Mouse (Mus musculus): ENCODE data around the gene Rrp1.
"Not testable (repeated sequence)": the region's sequence is repeated elsewhere in the genome, so short reads cannot be mapped to it uniquely, and the experiment has no call there.

Rrp1 gene

GRCm38 (mm10) chr10:78425181-78426041 is 12.6 kb upstream of the Rrp1 start, which contains the start of gene Cstb:
Gene Cstb (plus strand): TSS chr10:78425669.
- peak; percentile 82 for DNase-seq (ENCODE audit: low read depth)

GRCm38 (mm10) chr10:78422614-78423013 is 9.8 kb upstream of the Rrp1 start:
- DNase-seq (ENCODE audit: low read depth) = no peak

GRCm38 (mm10) chr10:78420929-78421328 is 8.1 kb upstream of the Rrp1 start:
- DNase-seq (ENCODE audit: low read depth) = no peak

GRCm38 (mm10) chr10:78418791-78419190 is 5.9 kb upstream of the Rrp1 start:
- DNase-seq (ENCODE audit: low read depth) = no peak

DNA sequence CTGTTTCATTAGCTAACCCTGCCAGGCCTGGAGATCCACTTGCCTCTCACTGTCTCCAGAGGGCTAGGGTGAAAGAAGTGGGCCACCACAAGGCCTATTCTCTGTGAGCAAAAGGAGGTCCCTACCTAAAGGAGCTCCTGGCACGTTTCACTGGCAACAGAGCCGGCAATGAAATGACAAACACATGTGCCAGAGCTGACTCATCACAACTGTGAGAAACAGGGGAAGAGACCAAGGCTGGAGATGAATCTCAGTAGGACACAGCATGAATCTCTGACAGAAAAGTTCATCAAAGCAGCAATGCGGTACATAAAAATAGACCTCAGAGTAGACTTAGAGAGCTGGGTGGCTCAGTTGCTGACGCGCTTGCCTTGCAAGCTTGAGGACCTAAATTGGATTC is 5.0 kb upstream of the Rrp1 start:
- no peak for DNase-seq (ENCODE audit: low read depth)

- not testable (repeated sequence) for DNase-seq (ENCODE audit: low read depth)
Observed at GRCm38 (mm10) chr10:78414936-78415335, 2.1 kb upstream of the Rrp1 start.

DNA sequence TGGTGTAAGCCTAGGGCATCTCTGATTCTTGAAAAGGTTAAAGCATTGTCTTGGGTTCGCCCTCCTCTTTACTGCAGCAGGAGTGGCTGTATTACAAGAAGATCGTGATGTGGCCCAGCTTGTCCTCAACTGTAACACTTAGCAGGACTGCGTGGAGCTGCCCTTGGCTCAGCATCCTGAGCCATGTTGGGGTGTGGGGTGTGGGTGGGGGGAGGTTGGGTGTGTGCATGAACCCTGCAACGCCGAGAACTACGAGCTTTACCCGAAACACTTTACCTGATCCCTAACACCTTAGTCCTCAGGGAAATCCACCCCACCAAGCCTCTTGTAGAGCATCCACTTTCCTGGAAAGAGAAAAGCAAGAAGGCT is 293 bp upstream of the Rrp1 start:
- no peak for DNase-seq (ENCODE audit: low read depth)

GRCm38 (mm10) chr10:78411851-78412250 is 992 bp downstream of the Rrp1 start:
- no peak for DNase-seq (ENCODE audit: low read depth)

- DNase-seq (ENCODE audit: low read depth) = no peak
Observed at GRCm38 (mm10) chr10:78409035-78409788, 3.6 kb downstream of the Rrp1 start.

DNA sequence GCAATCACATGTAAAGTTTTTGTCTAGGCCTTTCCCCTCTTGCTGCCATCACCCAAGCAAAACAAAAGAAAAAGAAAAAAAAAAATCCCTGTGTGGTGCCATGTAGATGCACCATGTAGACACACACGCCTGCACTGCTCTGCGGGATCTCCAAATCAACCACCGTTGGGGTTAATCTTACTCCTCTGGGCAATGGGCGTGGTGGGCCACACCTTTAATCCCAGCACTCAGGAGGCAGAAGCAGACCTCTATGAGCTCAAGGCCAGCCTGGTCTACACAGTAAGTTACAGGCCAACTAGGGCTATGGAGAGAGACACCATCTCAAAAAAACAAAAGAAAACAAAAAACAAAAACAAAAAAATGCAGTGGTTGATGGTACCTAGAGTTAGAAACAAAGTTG is 5.7 kb downstream of the Rrp1 start:
- no peak for DNase-seq (ENCODE audit: low read depth)

DNA sequence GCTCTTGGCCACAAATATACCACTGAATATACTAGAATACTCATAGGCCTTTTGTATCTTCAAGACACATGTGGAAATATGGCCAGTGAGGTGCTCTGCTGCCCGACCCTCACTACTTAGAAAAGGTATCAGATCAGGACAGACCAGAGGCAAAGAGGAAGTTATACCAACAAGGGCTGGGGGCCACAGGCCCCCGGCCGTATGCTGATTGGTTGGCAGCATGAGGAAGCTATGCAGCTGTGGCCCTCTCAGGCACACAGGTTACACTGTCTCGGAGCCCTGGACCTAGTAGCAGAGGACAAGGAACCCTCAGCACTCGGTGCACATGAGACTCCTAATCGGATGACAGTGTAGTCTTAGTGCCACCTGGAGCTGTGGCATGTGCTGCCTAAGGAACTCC is 6.7 kb downstream of the Rrp1 start:
- DNase-seq (ENCODE audit: low read depth) = no peak

GRCm38 (mm10) chr10:78402301-78402922 is 10.4 kb downstream of the Rrp1 start:
- no peak for DNase-seq (ENCODE audit: low read depth)

DNA sequence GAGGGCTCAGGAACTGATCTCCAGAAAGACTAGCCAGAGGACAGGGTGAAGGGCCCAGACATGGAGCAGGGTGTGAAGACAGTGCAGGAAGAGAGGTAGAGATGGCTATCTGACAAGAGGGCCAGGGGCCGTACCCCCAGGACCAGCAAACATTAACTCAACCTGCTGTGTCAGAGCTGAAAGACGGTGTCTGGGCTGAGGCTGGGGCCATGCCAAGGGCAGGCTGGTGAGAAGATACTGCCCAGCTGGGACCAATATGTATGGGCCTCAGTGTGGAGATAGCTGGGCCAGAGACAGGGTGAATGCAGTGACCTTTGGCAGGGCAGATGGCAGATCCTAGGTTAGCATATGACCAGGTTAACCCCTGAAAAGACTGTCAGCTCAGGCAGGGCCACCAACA is 11.7 kb downstream of the Rrp1 start:
- DNase-seq (ENCODE audit: low read depth) = no peak

GRCm38 (mm10) chr10:78399090-78399657 is 13.7 kb downstream of the Rrp1 start:
- peak; percentile 43 for DNase-seq (ENCODE audit: low read depth)

DNA sequence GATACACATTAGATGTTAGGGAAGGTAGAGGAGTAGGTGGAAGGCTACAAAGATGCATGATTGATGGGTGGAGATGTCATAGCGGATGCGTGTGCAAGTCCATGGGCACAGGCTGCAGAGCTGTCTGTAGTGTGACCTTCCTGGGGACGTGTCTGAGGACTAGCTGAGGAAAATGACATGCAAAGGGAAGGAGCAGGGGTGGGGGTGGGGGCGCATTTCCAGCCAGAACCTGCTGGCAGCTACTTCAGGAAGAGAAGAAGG is 16.3 kb downstream of the Rrp1 start:
- DNase-seq (ENCODE audit: low read depth) = no peak

DNA sequence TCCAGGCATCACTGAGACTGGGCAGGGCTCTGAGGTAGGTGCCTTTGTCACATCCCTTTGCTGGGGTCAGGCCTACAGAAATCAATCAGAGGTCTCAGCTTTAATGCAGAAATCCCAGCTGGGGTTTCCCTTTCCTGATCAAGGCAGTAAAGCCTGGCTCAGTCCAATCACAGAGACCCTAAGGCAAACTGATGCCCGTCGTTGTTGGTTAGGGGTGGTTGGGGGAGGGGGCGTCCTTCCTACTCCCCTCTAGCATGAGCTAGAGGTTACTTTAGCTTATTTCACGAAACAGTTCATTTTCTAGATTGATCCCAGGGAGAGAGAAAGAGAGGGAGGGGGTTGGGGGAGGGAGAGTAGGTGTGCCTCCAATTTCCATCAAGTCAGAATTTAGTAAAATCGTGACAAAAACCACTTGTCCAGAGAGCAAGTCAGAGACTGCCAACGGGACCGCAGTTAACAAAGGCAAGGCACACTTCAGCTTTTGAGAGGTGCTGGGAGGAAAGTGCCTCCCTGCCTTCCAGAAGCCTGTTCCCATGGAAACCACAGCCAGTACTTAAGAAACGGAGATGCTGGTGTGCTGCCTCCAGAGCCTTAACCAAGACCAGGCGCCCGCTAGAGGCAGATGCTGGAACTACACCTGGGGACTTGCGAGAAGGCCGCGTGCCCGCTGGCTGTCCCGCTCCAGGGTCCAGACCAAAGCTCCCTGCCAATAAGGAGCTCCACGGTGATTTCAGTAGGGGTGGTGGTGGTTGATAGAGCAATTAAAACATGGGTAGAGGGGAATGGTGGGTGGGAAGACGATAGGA is 16.8 kb downstream of the Rrp1 start:
- DNase-seq (ENCODE audit: low read depth) = peak; percentile 87

- no peak for DNase-seq (ENCODE audit: low read depth)
Observed at GRCm38 (mm10) chr10:78395377-78395776, 17.5 kb downstream of the Rrp1 start.

DNA sequence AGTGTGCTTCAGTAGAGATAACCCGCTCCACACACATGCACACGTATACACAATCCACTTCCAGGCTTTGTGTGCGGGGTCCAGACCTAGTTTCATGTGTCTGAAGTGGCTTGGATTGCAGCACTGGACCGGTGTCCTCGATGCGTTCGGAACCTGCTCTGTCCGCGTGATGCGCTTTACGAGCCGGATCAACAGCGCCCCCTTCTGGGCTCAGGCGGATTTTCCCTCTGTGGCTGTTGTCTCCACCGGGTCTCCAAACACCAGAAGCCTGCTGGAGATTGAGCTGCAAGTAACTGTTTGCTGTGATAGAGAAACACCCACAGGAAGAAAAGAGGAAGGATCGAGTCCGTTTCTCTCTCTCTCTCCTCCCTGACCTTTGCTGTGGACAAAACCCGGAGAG is 20.8 kb downstream of the Rrp1 start:
- peak; percentile 67 for DNase-seq (ENCODE audit: low read depth)

DNA sequence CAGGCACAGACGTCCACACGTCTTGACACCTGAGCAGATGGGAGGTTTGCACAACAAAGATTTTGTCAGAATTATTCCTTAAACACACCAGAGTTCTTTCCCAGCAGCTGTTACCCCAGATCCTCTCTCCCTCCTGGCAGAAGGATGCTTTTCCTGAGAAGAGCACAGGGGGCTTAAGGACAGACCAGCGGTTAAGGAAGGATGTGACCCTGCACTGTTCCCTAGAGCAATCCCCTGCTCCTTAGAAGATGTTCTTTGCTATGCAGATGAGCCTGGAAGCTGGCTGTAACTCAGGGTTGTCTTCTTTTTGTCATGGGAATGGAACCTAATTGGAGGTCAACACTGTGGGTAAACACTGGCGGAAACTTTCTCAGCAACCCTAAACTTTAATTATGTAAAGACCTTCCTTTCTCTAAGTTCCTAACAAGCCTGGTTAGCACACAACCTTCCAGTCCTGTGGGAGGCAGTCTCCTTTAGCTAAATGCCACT is 21.8 kb downstream of the Rrp1 start:
- DNase-seq (ENCODE audit: low read depth) = no peak

DNA sequence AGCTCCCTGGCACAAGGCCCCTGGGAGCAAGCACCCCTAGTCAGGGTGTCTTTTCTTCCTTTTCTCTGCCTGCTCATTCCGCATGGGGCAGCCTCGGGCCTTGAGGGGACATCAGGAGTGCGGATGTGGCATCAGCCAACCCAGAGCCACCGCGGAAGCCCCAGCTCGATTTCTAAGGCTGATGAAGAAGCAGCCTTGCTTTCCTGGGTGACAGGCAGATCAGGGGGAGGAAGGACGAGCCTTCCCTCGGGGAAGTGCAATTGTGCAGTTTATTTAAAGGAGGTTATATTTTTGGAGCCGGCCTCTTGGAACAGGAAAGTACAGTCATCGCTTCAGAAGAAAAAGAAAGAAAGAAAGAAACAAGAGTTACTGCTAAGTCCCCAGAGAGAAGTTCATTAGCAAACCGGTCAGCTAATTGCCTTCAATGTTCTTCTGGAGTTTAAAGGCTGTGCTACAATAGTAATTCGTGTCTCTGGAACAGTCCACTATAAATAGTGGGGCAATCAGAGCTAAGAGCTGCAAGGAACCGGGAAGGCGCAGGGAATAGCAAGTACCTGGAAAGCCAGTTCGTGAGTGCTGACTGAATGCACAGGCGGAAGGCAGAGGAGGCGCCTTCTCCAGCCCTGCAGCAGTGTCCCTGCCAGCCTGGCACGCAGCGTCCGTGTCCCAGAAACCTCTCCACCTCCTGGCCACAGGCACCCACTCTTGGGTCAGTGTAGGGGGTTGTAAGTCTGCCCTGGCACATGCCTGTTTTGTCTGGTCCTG is 24.4 kb downstream of the Rrp1 start:
- no peak for DNase-seq (ENCODE audit: low read depth)

DNA sequence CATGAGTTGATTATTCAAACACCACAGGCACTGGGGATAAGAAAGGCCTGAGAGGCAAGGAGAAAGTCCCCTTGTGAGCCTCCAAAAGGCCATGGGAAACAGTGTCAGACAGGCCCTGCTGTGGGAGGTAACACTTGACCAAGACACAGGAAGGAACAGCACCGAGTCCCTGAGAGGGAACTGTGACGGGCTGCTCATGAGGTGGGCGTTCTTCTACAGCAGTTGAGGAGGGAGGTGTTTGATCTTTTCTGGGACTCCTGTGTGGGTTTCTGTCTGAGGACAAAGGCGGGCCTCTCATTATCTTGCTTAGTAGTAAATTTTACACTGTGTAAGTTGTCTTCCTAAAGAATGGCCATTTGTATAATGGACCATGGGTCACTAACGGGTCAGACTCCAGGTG is 27.3 kb downstream of the Rrp1 start:
- DNase-seq (ENCODE audit: low read depth) = no peak
